Mouse (Mus musculus) thymus, postnatal 14 days (tissue): ENCODE results near the gene Zfp644.
A peak's percentile ranks its signal among the peaks of the same experiment; 100 is the strongest.

Experiments
- DNase-seq: peaks from one replicate; pipeline ENCODE4 v3.0.0; 2021

The Zfp644 gene

GRCm38 (mm10) chr5:106589670-106590069 is 107.4 kb downstream of the Zfp644 start:
- no peak for DNase-seq

DNA sequence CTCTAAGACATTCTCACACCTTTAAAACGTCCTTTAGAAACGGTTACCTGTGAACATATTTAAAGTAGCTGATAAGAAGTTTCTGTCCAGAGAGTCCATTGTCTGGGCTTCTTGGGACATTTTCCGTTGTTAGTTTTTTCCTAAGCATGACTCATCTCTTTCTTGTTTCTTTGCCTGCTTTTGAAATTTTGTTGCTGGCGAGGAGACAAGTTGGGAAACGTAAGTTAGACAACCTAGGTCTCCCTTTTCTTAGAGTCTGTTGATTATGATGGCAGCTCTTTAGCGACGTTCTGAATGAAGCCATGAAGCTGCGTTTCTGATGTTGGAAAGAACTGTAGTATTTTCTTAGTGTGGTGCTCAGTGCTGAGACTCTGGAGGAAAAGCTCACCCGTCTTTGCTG is 108.1 kb downstream of the Zfp644 start:
- DNase-seq, result no peak

DNA sequence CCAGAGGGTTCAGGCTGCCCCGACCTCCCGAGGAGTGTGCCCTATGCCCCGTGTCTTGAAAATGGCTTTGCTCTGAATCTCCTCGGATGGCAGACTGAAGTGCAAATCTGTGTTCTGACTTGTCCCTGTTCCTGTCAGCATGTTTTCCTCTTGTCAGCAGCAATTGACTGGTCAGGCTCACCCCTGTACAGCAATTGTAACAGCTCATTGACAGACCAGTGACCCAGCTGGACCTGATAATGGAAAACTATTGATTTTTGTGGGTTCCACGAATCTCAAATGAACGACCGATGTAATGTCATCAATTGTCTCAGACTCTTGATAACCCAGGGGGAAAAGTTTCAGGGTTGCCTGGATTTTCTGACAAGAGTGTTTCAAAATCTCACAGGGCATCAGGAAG is 116.1 kb downstream of the Zfp644 start:
- DNase-seq, result no peak

GRCm38 (mm10) chr5:106577237-106577888 is 119.7 kb downstream of the Zfp644 start:
- DNase-seq, result no peak

DNA sequence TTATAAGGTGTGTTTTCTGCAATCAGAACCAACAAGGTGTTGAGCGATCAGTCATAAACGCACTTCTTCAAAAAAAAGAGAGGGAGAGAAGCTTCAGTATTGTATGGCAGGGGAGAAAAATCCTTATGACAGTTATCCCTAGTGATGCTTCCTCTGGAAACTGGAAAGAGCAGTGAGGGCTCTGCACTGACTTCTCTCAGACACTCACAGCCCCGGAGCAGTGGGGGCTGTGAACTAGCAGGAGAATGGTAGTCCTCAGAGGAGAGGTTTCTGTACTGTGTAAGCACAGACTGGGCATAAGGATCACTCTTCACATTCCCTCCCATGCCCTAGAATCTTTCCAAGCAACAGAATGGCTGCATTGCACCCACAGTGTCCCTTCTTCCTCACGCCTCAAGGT is 122.0 kb downstream of the Zfp644 start:
- DNase-seq, result no peak

- peak; percentile 85 for DNase-seq
These were observed 122.5 kb downstream of the Zfp644 start for GRCm38 (mm10) chr5:106574560-106574946.

DNA sequence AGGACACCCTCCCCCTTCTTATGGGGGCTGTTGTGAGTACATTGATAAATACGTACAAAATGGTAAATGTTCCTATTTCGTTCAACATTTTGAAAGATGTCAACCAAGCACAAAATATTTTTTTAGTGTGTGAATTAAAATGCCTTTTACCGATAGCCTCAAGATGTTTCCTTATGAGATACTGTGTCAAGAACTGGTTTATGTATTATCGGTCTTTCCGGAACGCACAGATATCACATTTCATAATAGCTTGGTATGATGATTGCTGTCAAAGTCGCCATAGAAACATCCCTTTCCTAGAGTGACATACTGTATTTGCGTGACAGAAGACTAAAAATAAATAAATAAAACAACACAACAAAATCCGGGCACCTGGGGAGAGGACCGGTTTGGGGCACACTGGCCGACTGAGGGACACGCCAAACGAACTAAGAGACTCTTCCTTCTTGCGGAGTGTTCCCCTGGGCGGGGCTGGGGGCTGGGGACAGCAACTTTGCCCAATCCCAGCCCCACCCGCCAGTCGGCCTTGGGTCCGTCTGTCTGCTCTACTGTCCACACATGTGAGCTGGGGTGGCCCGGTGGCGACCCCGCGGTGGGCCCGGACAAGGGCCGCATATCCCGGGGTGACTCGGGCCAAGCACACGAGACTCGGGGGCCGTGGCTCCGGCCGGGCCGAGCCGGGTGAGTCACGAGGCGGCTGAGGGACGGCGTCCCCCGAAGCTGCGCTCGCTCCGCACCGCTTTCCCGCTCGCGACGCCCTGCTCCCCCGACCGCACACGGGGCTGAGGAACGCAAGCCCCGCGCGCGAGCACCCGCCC is 123.1 kb downstream of the Zfp644 start:
- DNase-seq, result peak; percentile 15
